Mouse (Mus musculus): Measurements from ENCODE around the gene Tldc1. TPM values are rescaled to one million over a fixed set of nuclear protein-coding genes. Genes with fewer than 3 reads are reported as not detected.

Tldc1 gene
- polyA plus RNA-seq, 1 experiment: 10.1 TPM

GRCm38 (mm10) chr8:119756538-119756937 is 21.7 kb downstream of the Tldc1 start:
- Histone ChIP-seq H3K4me3 (ENCODE audit: insufficient read depth, low read length) (no peak overlapping the region), H3K27ac (ENCODE audit: insufficient read depth, low read length) (no peak overlapping the region), H3K4me1 (ENCODE audit: control insufficient read depth, insufficient read depth, low read length) (no peaks in the 10 kb centered on the region)
- TF ChIP-seq CTCF (IDR thresholded peaks at IDR 0.05; ENCODE audit: borderline replicate concordance, insufficient read depth, low read length): no peak
- TF ChIP-seq POLR2A (IDR thresholded peaks at IDR 0.05; ENCODE audit: low read depth, low read length): no peak

DNA sequence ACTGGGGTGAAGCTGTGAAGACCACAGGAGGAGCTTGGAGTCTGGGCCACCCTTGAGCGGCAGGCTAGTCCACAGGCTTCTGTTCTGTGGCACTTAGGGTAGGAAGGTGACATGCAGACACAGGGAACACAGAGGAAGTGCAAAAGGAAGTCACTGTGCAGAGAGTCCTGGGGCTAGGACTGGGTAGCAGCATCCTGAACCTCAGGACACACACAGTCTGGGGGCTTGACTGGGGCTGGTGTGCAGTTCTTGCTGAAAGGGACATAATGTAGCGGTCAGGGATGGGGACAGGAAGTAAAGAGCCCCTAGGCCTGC is 22.1 kb downstream of the Tldc1 start:
- no peak overlapping the region for H3K27ac ChIP-seq (ENCODE audit: insufficient read depth, low read length)
- no peak for TF ChIP-seq POLR2A (IDR thresholded peaks at IDR 0.05; ENCODE audit: low read depth, low read length)
- TF ChIP-seq CTCF (IDR thresholded peaks at IDR 0.05; ENCODE audit: borderline replicate concordance, insufficient read depth, low read length): no peak
- no peaks in the 10 kb centered on the region for H3K4me1 ChIP-seq (ENCODE audit: control insufficient read depth, insufficient read depth, low read length)
- no peak overlapping the region for H3K4me3 ChIP-seq (ENCODE audit: insufficient read depth, low read length)

DNA sequence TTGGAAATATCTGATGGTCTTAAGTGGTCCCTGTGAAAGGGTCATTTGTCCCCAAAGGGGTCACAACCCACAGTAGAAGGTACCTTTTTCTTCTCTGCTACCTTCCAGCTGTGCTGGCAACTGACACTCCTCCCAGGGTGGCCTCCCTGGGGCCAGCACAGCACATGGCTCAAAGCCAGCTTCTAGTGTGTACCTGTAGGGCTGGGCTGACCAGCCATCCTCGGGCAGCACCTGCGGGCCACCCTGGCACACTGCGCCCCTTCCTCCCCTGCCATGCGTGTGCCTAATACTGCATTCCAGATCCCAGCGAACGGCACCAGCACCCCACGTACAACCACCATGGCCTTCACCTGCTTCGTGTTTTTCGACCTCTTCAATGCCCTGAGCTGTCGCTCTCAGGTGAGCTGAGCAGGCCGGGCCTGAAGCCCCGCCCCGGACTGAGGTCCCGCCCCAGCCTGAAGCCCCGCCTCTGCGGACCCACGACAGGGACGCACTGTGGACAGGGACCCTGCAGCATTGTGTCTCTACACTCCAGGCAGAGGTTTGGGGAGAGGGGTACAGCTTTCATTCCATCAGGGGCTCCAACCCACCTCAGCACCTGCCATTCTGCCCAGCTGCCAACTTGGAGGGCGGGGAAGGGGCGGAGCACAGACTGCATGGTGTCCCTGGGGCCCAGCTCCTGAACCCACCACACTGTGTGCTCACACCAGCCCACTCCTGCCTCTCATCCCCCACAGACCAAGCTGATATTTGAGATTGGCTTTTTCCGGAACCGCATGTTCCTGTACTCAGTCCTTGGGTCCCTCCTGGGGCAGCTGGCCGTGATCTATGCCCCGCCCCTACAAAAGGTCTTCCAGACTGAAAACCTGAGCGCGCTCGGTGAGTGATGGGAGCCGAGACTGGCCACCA is 22.7 kb downstream of the Tldc1 start:
- Histone ChIP-seq H3K27ac (ENCODE audit: insufficient read depth, low read length) (no peak overlapping the region), H3K4me1 (ENCODE audit: control insufficient read depth, insufficient read depth, low read length) (no peaks in the 10 kb centered on the region), H3K4me3 (ENCODE audit: insufficient read depth, low read length) (no peak overlapping the region)
- no peak for TF ChIP-seq CTCF (IDR thresholded peaks at IDR 0.05; ENCODE audit: borderline replicate concordance, insufficient read depth, low read length)
- TF ChIP-seq POLR2A (IDR thresholded peaks at IDR 0.05; ENCODE audit: low read depth, low read length): no peak

DNA sequence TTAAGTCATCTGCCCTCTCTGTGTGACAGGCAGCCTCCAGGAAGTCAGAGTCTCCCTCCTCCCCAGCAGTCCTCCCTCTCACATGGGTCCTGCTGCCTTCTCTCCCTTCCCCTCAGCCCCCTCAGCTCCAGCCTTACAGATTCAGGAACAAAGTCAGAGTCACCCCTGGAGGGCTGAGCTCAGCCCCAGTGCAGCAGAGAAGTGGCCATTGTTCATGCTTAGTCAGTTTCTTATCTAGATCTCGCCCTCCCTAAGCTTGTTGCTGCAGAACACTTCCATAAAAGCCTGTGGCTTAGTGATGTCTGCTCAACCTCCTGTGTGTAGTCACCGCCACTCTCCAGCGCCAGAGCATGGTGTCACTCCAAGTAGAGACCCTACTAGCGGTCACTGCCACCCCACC is 33.6 kb downstream of the Tldc1 start:
- Histone ChIP-seq H3K4me1 (ENCODE audit: control insufficient read depth, insufficient read depth, low read length) (no peaks in the 10 kb centered on the region), H3K27ac (ENCODE audit: insufficient read depth, low read length) (no peak overlapping the region), H3K4me3 (ENCODE audit: insufficient read depth, low read length) (no peak overlapping the region)
- no peak for TF ChIP-seq CTCF (IDR thresholded peaks at IDR 0.05; ENCODE audit: borderline replicate concordance, insufficient read depth, low read length)
- TF ChIP-seq POLR2A (IDR thresholded peaks at IDR 0.05; ENCODE audit: low read depth, low read length): no peak

DNA sequence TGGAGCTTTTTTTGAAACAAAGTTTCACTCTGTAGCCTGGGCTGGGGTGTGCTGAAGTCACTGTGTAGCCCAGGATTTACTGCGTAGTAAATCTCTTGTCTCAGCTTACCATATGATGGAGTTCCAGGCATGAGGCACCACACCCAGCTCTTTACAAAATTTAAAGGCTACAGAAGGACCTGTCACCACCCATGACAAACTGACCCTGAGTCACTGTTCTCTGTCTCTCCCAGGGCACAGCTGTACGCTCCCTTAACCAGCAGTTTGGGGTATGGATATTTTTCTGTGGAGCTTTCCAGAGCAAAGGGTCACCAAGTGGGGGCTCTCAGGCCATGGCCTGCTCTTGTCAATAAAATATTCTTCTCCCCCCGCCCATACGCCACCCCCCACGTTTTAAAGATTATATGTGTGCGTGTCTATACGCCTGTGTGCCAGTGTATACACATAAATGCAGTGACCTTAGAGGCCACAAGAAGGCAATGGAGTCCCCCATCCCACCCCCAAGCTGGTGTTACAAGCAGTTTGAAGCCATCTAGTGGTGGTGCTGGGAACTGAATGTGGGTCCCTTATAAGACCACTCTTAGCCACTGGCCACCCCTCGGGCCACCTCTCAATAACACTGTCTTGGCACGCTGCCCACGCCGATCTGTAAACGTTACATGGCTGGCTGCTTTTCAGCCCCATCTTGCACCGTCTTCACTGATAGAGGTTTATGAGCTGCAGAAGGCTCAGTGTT is 34.8 kb downstream of the Tldc1 start:
- H3K4me3 ChIP-seq (ENCODE audit: insufficient read depth, low read length): no peak overlapping the region
- H3K27ac ChIP-seq (ENCODE audit: insufficient read depth, low read length): no peak overlapping the region
- no peak for TF ChIP-seq POLR2A (IDR thresholded peaks at IDR 0.05; ENCODE audit: low read depth, low read length)
- peak; percentile 29; the same call in 1 of the 2 replicates for TF ChIP-seq CTCF (IDR thresholded peaks at IDR 0.05; ENCODE audit: borderline replicate concordance, insufficient read depth, low read length)
- no peaks in the 10 kb centered on the region for H3K4me1 ChIP-seq (ENCODE audit: control insufficient read depth, insufficient read depth, low read length)

- TF ChIP-seq CTCF (IDR thresholded peaks at IDR 0.05; ENCODE audit: borderline replicate concordance, insufficient read depth, low read length) (no peak), POLR2A (IDR thresholded peaks at IDR 0.05; ENCODE audit: low read depth, low read length) (no peak)
- H3K4me3 ChIP-seq (ENCODE audit: insufficient read depth, low read length): no peak overlapping the region
- no peaks in the 10 kb centered on the region for H3K4me1 ChIP-seq (ENCODE audit: control insufficient read depth, insufficient read depth, low read length)
- no peak overlapping the region for H3K27ac ChIP-seq (ENCODE audit: insufficient read depth, low read length)
These were observed 35.8 kb downstream of the Tldc1 start for GRCm38 (mm10) chr8:119742409-119742808.

- no peak for TF ChIP-seq POLR2A (IDR thresholded peaks at IDR 0.05; ENCODE audit: low read depth, low read length)
- H3K4me1 ChIP-seq (ENCODE audit: control insufficient read depth, insufficient read depth, low read length): no peaks in the 10 kb centered on the region
- H3K4me3 ChIP-seq (ENCODE audit: insufficient read depth, low read length): no peak overlapping the region
- no peak overlapping the region for H3K27ac ChIP-seq (ENCODE audit: insufficient read depth, low read length)
These were observed 37.6 kb downstream of the Tldc1 start for GRCm38 (mm10) chr8:119740634-119741033.

DNA sequence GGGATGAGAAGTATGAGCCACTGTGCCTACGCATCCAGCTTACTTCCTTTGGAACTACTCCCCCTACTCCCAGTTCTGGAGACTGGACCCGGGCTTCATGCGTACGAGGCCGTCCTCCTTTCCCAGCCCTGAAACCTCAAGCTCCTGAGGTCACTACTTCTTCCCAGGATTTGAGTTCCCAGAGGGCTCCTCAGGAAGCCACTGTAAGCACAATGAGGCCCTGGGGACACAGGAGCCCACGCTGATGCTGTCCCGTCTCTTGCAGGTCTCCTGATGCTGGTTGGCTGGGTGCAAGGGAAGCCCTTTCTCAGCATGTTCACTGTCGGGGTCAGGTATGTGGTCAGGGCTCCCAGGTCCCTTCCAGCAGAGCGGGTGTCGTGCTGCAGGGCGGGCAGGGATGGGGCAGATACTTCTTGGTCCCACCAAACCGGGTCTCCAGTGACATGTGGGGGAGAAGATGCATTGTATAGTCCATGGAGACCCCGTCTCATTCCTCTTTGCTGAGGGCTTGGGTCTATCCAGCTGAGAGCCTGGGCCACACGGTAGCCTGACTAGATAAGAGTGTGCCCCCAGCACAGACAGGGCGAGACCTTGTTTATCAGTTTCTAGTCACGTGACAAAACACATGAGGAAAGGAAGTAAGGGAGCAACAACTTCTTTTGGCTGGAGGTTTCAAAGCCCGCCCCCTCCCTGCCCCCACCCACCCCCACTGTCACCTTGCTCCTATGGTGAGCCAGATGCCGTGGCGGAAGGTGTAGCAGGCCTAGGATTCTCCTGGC is 39.9 kb downstream of the Tldc1 start:
- TF ChIP-seq POLR2A (IDR thresholded peaks at IDR 0.05; ENCODE audit: low read depth, low read length) (no peak), CTCF (IDR thresholded peaks at IDR 0.05; ENCODE audit: borderline replicate concordance, insufficient read depth, low read length) (no peak)
- H3K27ac ChIP-seq (ENCODE audit: insufficient read depth, low read length): no peak overlapping the region
- no peaks in the 10 kb centered on the region for H3K4me1 ChIP-seq (ENCODE audit: control insufficient read depth, insufficient read depth, low read length)
- H3K4me3 ChIP-seq (ENCODE audit: insufficient read depth, low read length): no peak overlapping the region

DNA sequence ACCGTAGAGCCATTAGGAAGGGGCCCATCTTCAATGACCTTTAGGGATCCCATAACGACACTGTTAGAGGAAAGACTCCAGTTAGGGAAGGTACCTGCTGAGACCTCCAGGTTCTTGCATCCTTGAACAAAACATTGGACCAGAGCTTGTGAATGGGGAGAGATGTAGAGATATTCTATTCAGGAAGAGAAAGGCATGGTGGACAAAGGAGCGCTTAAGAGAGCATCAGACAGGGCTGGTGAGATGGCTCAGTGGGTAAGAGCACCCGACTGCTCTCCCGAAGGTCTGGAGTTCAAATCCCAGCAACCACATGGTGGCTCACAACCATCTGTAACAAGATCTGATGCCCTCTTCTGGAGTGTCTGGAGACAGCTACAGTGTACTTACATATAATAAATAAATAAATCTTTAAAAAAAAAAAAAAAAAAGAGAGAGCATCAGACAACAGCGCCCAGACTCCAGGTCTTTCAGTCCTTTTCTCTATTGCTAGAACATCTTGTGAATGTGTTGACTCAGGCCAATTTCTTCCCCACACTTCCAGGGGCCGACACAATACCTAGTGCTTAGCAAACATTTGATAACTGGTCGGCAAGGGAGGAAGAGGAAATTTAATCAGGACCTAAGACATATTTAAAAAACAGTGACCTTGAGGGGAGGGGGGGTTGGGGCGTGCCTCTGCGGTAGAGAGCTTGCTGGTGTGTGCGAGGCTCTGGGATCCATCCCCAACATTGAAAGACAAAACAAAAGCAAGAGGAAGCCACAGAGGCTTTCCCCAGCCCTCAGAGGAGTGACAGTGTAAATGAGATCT is 40.9 kb downstream of the Tldc1 start:
- Histone ChIP-seq H3K27ac (ENCODE audit: insufficient read depth, low read length) (no peak overlapping the region), H3K4me1 (ENCODE audit: control insufficient read depth, insufficient read depth, low read length) (no peaks in the 10 kb centered on the region), H3K4me3 (ENCODE audit: insufficient read depth, low read length) (no peak overlapping the region)
- TF ChIP-seq POLR2A (IDR thresholded peaks at IDR 0.05; ENCODE audit: low read depth, low read length) (no peak), CTCF (IDR thresholded peaks at IDR 0.05; ENCODE audit: borderline replicate concordance, insufficient read depth, low read length) (no peak)

All from embryonic fibroblast, embryonic 13.5 days (primary cell).